Mouse (Mus musculus) liver, embryonic 13.5 days (tissue): Measurements from ENCODE around the gene Slc44a5. TPM values are rescaled to one million over a fixed set of nuclear protein-coding genes. Genes with fewer than 3 reads are reported as not detected.
"Not testable (repeated sequence)": the region's sequence is repeated elsewhere in the genome, so short reads cannot be mapped to it uniquely, and the experiment has no call there.

Source experiments
- ATAC-seq: fragments of 200-750 bp; cut with Nextera tagmentation; 2 replicates; pipeline ENCODE4 v1.8.0; 2017; ENCODE audit warnings: low read depth, mild to moderate bottlenecking, moderate number of reproducible peaks, moderate library complexity
- DNase-seq: peaks from one replicate; pipeline ENCODE4 v3.0.0; 2022
- H3K27ac ChIP-seq: fragments of 300-500 bp; sonication (generic); 2 replicates; pipeline ENCODE4 v1.5.1; 2015; ENCODE audit warnings: moderate library complexity, mild to moderate bottlenecking, inconsistent platforms
- H3K27me3 ChIP-seq: fragments of 300-500 bp; sonication (generic); 2 replicates; pipeline ENCODE4 v1.6.1; 2015; ENCODE audit warnings: mild to moderate bottlenecking, inconsistent platforms
- H3K36me3 ChIP-seq: fragments of 300-500 bp; sonication (generic); 2 replicates; pipeline ENCODE4 v1.6.1; 2015; ENCODE audit warnings: mild to moderate bottlenecking, inconsistent platforms
- H3K4me1 ChIP-seq: fragments of 300-500 bp; sonication (generic); replicated peaks from 2 replicates; pipeline ENCODE4 v1.6.1; 2015; ENCODE audit warnings: inconsistent platforms
- H3K4me2 ChIP-seq: fragments of 300-500 bp; sonication (generic); 2 replicates; pipeline ENCODE4 v1.6.1; 2015; ENCODE audit warnings: inconsistent platforms, mild to moderate bottlenecking, moderate library complexity
- H3K4me3 ChIP-seq: fragments of 300-500 bp; sonication (generic); replicated peaks from 2 replicates; pipeline ENCODE4 v1.5.1; 2015; ENCODE audit warnings: mild to moderate bottlenecking, inconsistent platforms
- H3K9ac ChIP-seq: fragments of 300-500 bp; sonication (generic); 2 replicates; pipeline ENCODE4 v1.6.1; 2015; ENCODE audit warnings: mild to moderate bottlenecking, inconsistent platforms
- H3K9me3 ChIP-seq: fragments of 300-500 bp; sonication (generic); replicated peaks from 2 replicates; pipeline ENCODE4 v1.6.1; 2016; ENCODE audit warnings: inconsistent platforms
- WGBS: fragments of 180-500 bp; shearing (Covaris S2); methylation state at CpG from one replicate; pipeline ENCODE4 v1.1.7; 2015; ENCODE audit not compliant: insufficient replicate concordance; 5-methylcytosine and 5-hydroxymethylcytosine counted together
- polyA plus RNA-seq: library from polyadenylated mRNA; unstranded; fragments of >200 nt; fragmentation: Nextera tagmentation; extraction: Ambion mirVana; gene quantifications from 2 replicates; pipeline ENCODE4 v1.2.1, GENCODE M21; 2015

Slc44a5 gene
- polyA plus RNA-seq, 1 experiment from 2014 or later, result 0.24 TPM

DNA sequence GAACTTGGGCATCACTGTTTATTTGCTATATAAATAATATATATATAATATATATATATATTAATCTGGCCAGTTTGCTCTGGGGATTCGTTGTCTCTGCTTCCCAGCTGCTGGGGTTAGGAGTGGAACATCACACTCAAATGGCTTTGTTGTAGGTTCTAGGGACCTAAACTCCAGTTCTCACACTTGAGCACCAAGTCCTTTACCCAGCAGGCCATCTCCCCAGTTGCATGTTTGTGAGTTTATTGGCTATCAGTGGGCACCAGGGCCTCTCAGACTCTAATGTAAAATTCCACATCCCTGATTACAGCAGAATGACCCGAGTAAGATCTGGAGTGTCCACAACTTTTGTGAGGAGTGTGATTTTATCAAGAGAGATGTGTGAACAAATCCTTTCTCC is 161.5 kb downstream of the Slc44a5 start:
- Histone ChIP-seq H3K4me3 (no peak overlapping the region), H3K27ac (no peak overlapping the region), H3K4me2 (no peak overlapping the region), H3K9me3 (no peaks in the 10 kb centered on the region), H3K27me3 (no peaks in the 10 kb centered on the region), H3K9ac (no peak overlapping the region), H3K36me3 (no peaks in the 10 kb centered on the region), H3K4me1 (peaks cover 14% of the 10 kb centered on the region)
- ATAC-seq, result no peak
- 61% methylated on average over 2 of the region's 2 CpGs for WGBS
- DNase-seq, result no peak

DNA sequence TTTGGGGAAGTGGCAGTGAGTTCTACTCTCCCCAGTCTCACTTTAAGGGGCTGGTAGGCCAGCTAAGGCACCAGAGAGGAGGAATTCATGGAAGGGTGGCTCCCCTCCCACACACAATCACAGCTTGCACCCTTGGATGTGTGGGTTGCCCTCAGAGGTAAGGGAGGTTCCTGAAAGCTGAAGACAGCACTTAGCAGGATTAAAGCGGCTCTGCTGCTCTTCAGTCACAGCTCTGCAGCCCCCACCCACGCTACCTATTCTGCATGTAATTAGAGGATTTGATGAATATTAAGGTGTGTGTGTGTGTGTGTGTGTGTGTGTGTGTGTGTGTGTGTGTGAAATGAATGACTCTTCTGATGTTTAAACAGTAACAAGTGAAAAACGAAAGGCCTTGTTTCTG is 163.3 kb downstream of the Slc44a5 start:
- Histone ChIP-seq H3K4me3 (no peak overlapping the region), H3K4me2 (no peak overlapping the region), H3K36me3 (no peaks in the 10 kb centered on the region), H3K27me3 (no peaks in the 10 kb centered on the region), H3K9me3 (no peaks in the 10 kb centered on the region), H3K9ac (no peak overlapping the region), H3K27ac (no peak overlapping the region), H3K4me1 (no peaks in the 10 kb centered on the region)
- 61% methylated on average over 3 of the region's 3 CpGs for WGBS
- DNase-seq (no peak), ATAC-seq (no peak)

DNA sequence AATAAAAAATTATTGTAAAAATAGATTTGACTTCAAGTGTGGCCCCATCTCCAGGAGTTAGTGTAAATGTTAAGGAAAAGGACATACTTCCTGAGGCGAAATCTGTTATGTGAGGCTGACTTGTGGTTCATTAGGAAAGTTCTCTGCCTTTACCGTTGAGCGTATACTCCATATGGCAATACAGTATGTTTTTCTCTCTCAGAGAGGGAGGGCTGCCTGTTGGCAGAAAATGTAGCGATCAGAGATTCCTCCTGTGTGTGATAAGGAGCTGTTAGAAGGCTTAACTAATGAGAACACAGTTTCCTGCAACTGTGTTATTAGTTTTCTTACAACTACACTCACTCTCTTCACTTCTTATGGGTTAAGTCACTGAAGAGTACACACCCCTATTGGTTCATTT is 168.1 kb downstream of the Slc44a5 start:
- no peak overlapping the region for H3K9ac ChIP-seq
- no peak overlapping the region for H3K4me3 ChIP-seq
- no peaks in the 10 kb centered on the region for H3K4me1 ChIP-seq
- H3K27me3 ChIP-seq, result no peaks in the 10 kb centered on the region
- DNase-seq (no peak), ATAC-seq (no peak)
- no peak overlapping the region for H3K27ac ChIP-seq
- no peak overlapping the region for H3K4me2 ChIP-seq
- WGBS, result 40% methylated on average over 4 of the region's 4 CpGs
- H3K36me3 ChIP-seq, result no peaks in the 10 kb centered on the region
- H3K9me3 ChIP-seq, result no peaks in the 10 kb centered on the region

DNA sequence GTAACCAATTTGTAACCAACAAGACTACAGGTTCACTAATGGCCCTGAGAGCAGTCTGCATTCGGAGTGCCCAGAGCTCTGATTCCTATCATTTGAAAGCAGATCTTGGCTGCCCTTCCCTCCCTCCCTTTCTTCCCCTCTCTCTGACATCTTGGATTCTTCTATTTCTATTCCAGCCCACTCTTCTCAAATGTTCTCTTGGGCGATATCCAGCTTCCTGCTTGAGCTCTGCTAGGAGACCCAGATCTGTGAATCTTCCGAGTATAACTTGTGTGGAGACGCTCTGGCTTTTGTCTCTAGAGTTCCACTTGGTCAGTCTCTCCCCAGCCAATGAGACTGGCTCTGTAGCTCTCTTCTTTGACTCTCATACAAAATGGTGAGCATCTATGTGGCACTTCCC is 169.4 kb downstream of the Slc44a5 start:
- H3K4me1 ChIP-seq, result no peaks in the 10 kb centered on the region
- WGBS, result 68% methylated on average over 4 of the region's 4 CpGs
- no peak overlapping the region for H3K4me3 ChIP-seq
- no peaks in the 10 kb centered on the region for H3K9me3 ChIP-seq
- no peak overlapping the region for H3K4me2 ChIP-seq
- no peak for ATAC-seq
- H3K27ac ChIP-seq, result no peak overlapping the region
- DNase-seq, result no peak
- no peak overlapping the region for H3K9ac ChIP-seq
- no peaks in the 10 kb centered on the region for H3K27me3 ChIP-seq
- no peaks in the 10 kb centered on the region for H3K36me3 ChIP-seq

DNA sequence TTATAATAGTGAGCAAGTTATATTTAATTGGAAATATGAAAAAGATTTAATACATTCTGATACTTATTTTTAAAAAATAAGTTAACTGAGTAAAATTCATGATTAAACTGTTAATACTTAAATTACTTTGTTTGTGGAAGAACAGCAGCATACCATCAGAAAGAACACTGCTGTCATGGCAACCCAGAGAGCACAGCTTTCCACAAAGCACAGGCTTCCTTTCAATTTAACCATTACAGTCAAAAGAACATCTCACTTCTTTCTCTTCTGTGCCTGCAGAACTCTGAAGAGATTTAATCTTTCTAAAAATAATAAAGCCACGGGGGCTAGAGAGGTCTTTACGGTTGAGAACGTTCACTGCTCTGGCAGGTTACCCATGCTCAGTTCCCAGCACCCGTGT is 172.5 kb downstream of the Slc44a5 start:
- H3K4me1 ChIP-seq, result no peaks in the 10 kb centered on the region
- ATAC-seq, result no peak

DNA sequence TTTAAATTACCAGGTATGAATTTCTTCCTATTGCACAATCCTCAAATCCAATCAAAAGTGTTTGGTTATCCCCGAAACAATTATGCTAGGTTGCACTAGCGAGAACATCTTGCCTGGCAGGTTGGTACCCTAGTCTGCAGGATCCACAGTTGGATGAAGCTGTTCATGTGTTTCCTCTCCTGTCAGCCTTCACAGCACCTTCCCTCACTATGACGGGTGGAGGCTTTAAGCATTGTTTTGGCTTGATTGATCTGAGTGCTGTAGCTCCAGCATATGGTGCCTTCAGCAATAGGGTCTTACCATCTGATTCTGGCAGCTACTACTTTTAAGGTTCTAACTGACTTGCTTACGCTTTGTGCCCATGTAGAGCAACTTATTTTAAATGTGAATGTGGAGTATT is 176.5 kb downstream of the Slc44a5 start:
- Histone ChIP-seq H3K4me3 (no peak overlapping the region), H3K27ac (no peak overlapping the region), H3K9ac (no peak overlapping the region), H3K4me2 (no peak overlapping the region), H3K36me3 (no peaks in the 10 kb centered on the region), H3K9me3 (no peaks in the 10 kb centered on the region), H3K4me1 (no peaks in the 10 kb centered on the region), H3K27me3 (peaks cover 9% of the 10 kb centered on the region)
- DNase-seq (no peak), ATAC-seq (no peak)
- 65% methylated on average over 4 of the region's 4 CpGs for WGBS

More for the DNA sequence above, 172.5 kb downstream of the Slc44a5 start:
- Histone ChIP-seq H3K9me3 (no peaks in the 10 kb centered on the region), H3K36me3 (no peaks in the 10 kb centered on the region), H3K27me3 (peaks cover 6% of the 10 kb centered on the region), H3K27ac (no peak overlapping the region), H3K9ac (no peak overlapping the region), H3K4me3 (no peak overlapping the region), H3K4me2 (no peak overlapping the region)
- no peak for DNase-seq
- 62% methylated on average over 4 of the region's 4 CpGs for WGBS

DNA sequence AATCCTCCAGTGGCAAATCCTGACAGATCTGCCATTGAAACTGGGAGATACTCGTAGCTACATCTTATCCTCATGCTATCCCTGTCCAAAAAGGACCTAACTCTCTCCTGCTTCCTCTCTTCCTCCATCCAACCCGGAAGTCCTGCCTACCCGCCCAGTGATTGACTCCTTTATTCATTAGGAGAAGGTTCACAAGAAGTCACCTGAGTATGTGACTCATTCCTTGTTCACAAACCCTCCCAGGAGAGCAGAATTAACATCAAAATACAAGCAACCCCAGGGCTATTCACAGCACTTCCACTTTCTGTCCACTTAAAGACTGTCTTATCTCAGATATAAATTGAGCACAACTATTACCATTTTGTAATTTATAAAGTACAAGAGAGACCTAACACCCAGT is 180.3 kb downstream of the Slc44a5 start:
- not testable (repeated sequence) for H3K27me3 ChIP-seq, H3K4me1 ChIP-seq, H3K27ac ChIP-seq, H3K4me2 ChIP-seq, ATAC-seq, H3K9me3 ChIP-seq, H3K36me3 ChIP-seq, DNase-seq, H3K9ac ChIP-seq, H3K4me3 ChIP-seq
- 46% methylated on average over 3 of the region's 3 CpGs for whole genome bisulfite sequencing

DNA sequence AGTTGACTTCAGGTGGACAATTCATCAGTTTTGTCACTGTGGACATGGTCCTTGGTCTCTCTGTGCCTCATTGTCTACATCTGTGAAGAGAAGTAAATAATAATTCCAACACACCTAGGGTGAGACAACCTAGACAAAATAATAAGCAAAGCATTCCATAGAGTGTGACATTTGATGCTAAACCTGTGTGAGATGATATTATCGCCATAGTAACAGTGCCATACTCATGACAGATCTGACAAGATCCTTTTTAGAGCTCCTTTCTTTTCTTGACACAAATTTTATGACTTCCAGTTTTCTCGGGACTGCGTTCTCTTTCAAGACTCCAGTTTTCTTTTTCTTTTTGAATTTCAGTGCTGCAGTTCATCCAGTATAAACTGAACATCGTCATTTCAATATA is 192.6 kb downstream of the Slc44a5 start:
- Histone ChIP-seq H3K27me3 (no peaks in the 10 kb centered on the region), H3K4me1 (no peaks in the 10 kb centered on the region), H3K9ac (no peak overlapping the region), H3K4me3 (no peak overlapping the region), H3K4me2 (no peak overlapping the region), H3K27ac (no peak overlapping the region), H3K36me3 (no peaks in the 10 kb centered on the region), H3K9me3 (no peaks in the 10 kb centered on the region)
- ATAC-seq, result no peak
- no peak for DNase-seq
- WGBS, result 73% methylated on average over 4 of the region's 4 CpGs

DNA sequence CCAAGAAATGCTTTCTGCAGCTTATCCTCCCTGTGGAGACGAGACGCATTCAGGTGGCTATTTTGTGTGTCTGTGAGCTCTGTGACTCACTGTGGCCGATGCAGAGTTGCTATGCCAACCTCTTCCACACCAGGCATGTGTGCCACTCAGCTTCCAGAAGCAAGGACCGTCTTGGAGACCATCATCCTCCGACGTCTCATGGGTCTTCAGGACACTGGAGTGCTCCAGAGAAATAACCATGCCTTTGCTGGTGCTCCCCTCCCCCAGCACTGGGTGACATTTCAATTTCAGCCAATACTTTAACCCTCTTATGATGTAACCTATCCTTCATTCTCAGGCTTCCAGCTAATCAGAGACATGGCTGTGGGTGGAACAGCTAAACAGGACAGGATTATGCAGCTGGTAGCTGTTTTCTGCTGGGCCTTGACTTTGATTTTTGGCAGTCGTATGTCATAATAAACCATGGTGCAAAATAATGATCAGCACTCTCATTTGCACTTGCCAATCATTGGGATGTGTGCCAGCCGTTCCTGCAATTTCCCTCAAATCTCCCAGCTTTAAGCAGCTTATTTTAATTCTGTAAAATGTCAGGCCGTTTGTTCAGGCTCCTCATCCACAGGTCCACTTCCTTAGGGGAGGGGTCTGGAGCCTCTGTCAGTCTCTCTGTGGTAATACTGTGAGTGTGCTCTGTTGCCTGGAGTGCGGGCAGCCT is 198.8 kb downstream of the Slc44a5 start:
- WGBS, result 62% methylated on average over 10 of the region's 10 CpGs
- no peak for ATAC-seq
- Histone ChIP-seq H3K4me3 (no peak overlapping the region), H3K9ac (no peak overlapping the region), H3K4me1 (no peaks in the 10 kb centered on the region), H3K27ac (no peak overlapping the region), H3K4me2 (no peak overlapping the region), H3K9me3 (no peaks in the 10 kb centered on the region), H3K27me3 (no peaks in the 10 kb centered on the region), H3K36me3 (no peaks in the 10 kb centered on the region)
- no peak for DNase-seq

DNA sequence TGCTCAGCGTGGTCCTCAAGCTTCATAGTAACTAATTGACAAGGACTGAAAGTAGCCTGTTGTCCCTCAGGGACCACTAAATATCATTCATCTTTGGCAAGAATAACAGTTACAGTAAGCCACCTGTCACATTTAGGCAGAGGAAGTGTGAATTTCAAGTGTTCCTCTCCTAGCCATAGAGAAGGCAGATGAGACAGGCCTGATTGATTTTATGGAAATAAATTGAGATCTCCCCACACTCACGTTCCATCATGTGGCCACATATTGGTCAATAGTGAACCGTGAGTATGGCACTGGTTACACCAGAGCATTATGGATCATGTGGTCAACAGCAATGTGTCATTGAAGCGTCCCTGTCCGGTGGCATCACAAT is 199.3 kb downstream of the Slc44a5 start:
- ATAC-seq (no peak), DNase-seq (no peak)
- no peak overlapping the region for H3K9ac ChIP-seq
- no peak overlapping the region for H3K27ac ChIP-seq
- 74% methylated on average over 5 of the region's 5 CpGs for WGBS
- no peaks in the 10 kb centered on the region for H3K36me3 ChIP-seq
- no peaks in the 10 kb centered on the region for H3K27me3 ChIP-seq
- no peak overlapping the region for H3K4me2 ChIP-seq
- no peaks in the 10 kb centered on the region for H3K4me1 ChIP-seq
- no peak overlapping the region for H3K4me3 ChIP-seq
- H3K9me3 ChIP-seq, result no peaks in the 10 kb centered on the region

DNA sequence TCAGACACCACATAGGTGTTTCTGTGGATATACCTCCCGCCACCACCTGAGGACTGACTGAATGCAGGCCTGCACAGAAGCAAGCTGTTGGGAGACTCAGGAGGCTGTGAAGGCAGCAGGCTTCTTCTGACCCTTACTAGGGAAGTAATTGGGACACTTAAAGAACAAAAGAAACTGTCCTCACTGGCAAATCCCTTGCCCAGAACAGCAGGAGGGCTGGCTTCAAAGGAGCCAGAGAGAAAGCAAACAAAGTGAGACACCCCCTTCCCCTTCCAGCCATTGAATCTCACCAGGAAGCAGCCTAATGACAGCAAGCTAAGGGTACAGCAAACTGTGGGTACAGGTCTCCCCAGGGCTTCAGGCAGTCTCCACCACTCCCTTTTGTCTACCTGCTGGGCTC is 200.3 kb downstream of the Slc44a5 start:
- no peak overlapping the region for H3K9ac ChIP-seq
- H3K4me3 ChIP-seq, result no peak overlapping the region
- H3K27me3 ChIP-seq, result no peaks in the 10 kb centered on the region
- no peak overlapping the region for H3K27ac ChIP-seq
- 41% methylated on average over 1 of the region's 1 CpGs for WGBS
- ATAC-seq, result no peak
- DNase-seq, result no peak
- H3K4me1 ChIP-seq, result no peaks in the 10 kb centered on the region
- H3K36me3 ChIP-seq, result no peaks in the 10 kb centered on the region
- no peaks in the 10 kb centered on the region for H3K9me3 ChIP-seq
- no peak overlapping the region for H3K4me2 ChIP-seq

DNA sequence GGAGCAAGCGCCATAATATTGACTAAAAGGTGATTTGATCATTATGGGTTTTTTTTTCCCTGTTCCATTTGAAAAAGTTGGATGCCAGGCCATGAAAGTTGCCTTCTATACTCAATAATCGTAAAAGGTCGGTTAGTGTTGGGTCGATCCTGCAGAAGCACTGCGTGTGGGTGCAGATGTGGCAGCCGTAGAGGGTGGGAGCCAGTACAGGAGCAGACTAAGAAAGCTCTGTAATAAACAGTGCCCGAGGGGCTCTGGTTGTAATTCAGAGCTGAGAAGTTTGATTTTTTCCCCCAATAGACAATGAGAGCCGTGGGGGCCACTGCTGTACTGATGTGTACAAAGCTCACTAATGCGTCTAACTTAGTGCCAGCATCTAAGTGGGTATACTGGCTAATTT is 200.8 kb downstream of the Slc44a5 start:
- no peak for DNase-seq
- Histone ChIP-seq H3K9ac (no peak overlapping the region), H3K4me3 (no peak overlapping the region), H3K9me3 (no peaks in the 10 kb centered on the region), H3K4me2 (no peak overlapping the region), H3K4me1 (no peaks in the 10 kb centered on the region), H3K27me3 (no peaks in the 10 kb centered on the region), H3K27ac (no peak overlapping the region), H3K36me3 (no peaks in the 10 kb centered on the region)
- WGBS, result 53% methylated on average over 9 of the region's 9 CpGs
- no peak for ATAC-seq
